Mouse (Mus musculus) urinary bladder, postnatal 14 days (tissue): ENCODE data around the gene Fabp7.

Source experiments
- DNase-seq: peaks from one replicate; pipeline ENCODE4 v3.0.0; 2021; ENCODE audit warnings: low spot score

Fabp7 gene

GRCm38 (mm10) chr10:57799486-57799885, 14.8 kb downstream of the Fabp7 start:
- no peak for DNase-seq

- no peak for DNase-seq
Observed at GRCm38 (mm10) chr10:57807754-57808153, 23.1 kb downstream of the Fabp7 start.

- DNase-seq = no peak
Observed at GRCm38 (mm10) chr10:57812161-57812856, 27.6 kb downstream of the Fabp7 start.

GRCm38 (mm10) chr10:57814295-57814694, 29.6 kb downstream of the Fabp7 start:
- no peak for DNase-seq

GRCm38 (mm10) chr10:57815869-57816268, 31.2 kb downstream of the Fabp7 start:
- no peak for DNase-seq

GRCm38 (mm10) chr10:57819209-57819608, 34.5 kb downstream of the Fabp7 start:
- DNase-seq = no peak

GRCm38 (mm10) chr10:57822473-57822872, 37.8 kb downstream of the Fabp7 start:
- DNase-seq = no peak

GRCm38 (mm10) chr10:57828649-57829048, 44.0 kb downstream of the Fabp7 start:
- DNase-seq = no peak

- DNase-seq = no peak
Observed at GRCm38 (mm10) chr10:57829621-57830020, 44.9 kb downstream of the Fabp7 start.

GRCm38 (mm10) chr10:57835094-57835493, 50.4 kb downstream of the Fabp7 start:
- no peak for DNase-seq

GRCm38 (mm10) chr10:57835982-57836381, 51.3 kb downstream of the Fabp7 start:
- DNase-seq = no peak
